In genomic region chr14:121191739-121192138, GRCm38 (mm10) we compare ENCODE assay signal across 9 mouse cellular contexts.
DNase-seq lines count a peak whose midpoint lies in the region; ATAC-seq and TF ChIP-seq lines count a peak whose summit lies in the region.
"Had no signal": no experiment of that assay in that cellular context is flagged by ENCODE, and none has a peak within 500 bp of the region (broad histone marks: within the 10 kb centered on the region; RNA-seq: fewer than 3 reads in every experiment).

No protein-coding gene starts in this region.

- 73% methylated on average over 13 of the region's 13 CpGs for WGBS in embryonic facial prominence, embryonic 11.5 days
- WGBS in embryonic facial prominence, embryonic 10.5 days: 82% methylated on average over 13 of the region's 13 CpGs
- 48% methylated on average over 13 of the region's 13 CpGs for WGBS in intestine, postnatal 0 days
- 16% methylated on average over 13 of the region's 13 CpGs for WGBS in olfactory bulb, adult 2 months

- no peak overlapping the region for H3K9ac ChIP-seq in embryonic facial prominence, embryonic 11.5 days (replicated peaks; ENCODE audit: low read length)
- no peak overlapping the region for H3K9ac ChIP-seq in intestine, postnatal 0 days (ENCODE audit: low read depth, low read length)
- H3K9ac ChIP-seq: liver, embryonic 13.5 days had no signal

- no peak for DNase-seq in embryonic facial prominence, embryonic 11.5 days (ENCODE audit: low spot score)
- no peak for DNase-seq in embryonic facial prominence, embryonic 10.5 days (ENCODE audit: low spot score)
- peak; percentile 52 to 71 for DNase-seq in right cerebral cortex, postnatal 10 days (ENCODE audit: low spot score in 2 of 2)
- no peak for DNase-seq in right cerebral cortex, postnatal 4 days
- DNase-seq in embryo, embryonic 10 days (ENCODE audit: low spot score): no peak
- DNase-seq in spleen, adult 18-20 months: no peak
- DNase-seq: liver, embryonic 13.5 days had no signal

- no peak overlapping the region for H3K4me3 ChIP-seq in embryonic facial prominence, embryonic 11.5 days (ENCODE audit: low read depth, low read length)
- H3K4me3 ChIP-seq in embryonic facial prominence, embryonic 10.5 days: no peak overlapping the region
- H3K4me3 ChIP-seq in intestine, postnatal 0 days (ENCODE audit: low read depth, low read length): no peak overlapping the region
- H3K4me3 ChIP-seq in olfactory bulb, adult 2 months (ENCODE audit: insufficient read depth, low read depth, low read length): no peak overlapping the region
- H3K4me3 ChIP-seq: liver, embryonic 13.5 days had no signal

- no peaks in the 10 kb centered on the region for H3K27me3 ChIP-seq in embryonic facial prominence, embryonic 11.5 days (ENCODE audit: control insufficient read depth, insufficient read depth, low read length)
- H3K27me3 ChIP-seq in embryonic facial prominence, embryonic 10.5 days (replicated peaks; ENCODE audit: low read depth, poor library complexity, severe bottlenecking): no peaks in the 10 kb centered on the region
- H3K27me3 ChIP-seq in intestine, postnatal 0 days (replicated peaks; ENCODE audit: control insufficient read depth, insufficient read depth, low read length): no peaks in the 10 kb centered on the region
- H3K27me3 ChIP-seq: liver, embryonic 13.5 days had no signal

- peak; percentile 40 for TF ChIP-seq CTCF in intestine, postnatal 0 days (IDR thresholded peaks at IDR 0.05; ENCODE audit: low read depth)
- TF ChIP-seq CTCF in olfactory bulb, adult 2 months (IDR thresholded peaks at IDR 0.05; ENCODE audit: insufficient read depth, low read depth, low read length): no peak

- H3K4me2 ChIP-seq in embryonic facial prominence, embryonic 11.5 days (ENCODE audit: low read depth, low read length): no peak overlapping the region
- no peak overlapping the region for H3K4me2 ChIP-seq in intestine, postnatal 0 days (replicated peaks; ENCODE audit: low read depth)
- H3K4me2 ChIP-seq: liver, embryonic 13.5 days had no signal

- TF ChIP-seq POLR2A in olfactory bulb, adult 2 months (IDR thresholded peaks at IDR 0.05; ENCODE audit: insufficient read depth, low read depth, low read length): no peak

- ATAC-seq in embryonic facial prominence, embryonic 11.5 days (replicated peaks; ENCODE audit: insufficient number of reproducible peaks, low FRiP score, low TSS enrichment, low read depth): no peak
- ATAC-seq in intestine, postnatal 0 days: no peak

- H3K36me3 ChIP-seq in embryonic facial prominence, embryonic 11.5 days (replicated peaks; ENCODE audit: control insufficient read depth, insufficient read depth, low read depth, low read length): no peaks in the 10 kb centered on the region
- H3K36me3 ChIP-seq in embryonic facial prominence, embryonic 10.5 days (replicated peaks): peaks cover 64% of the 10 kb centered on the region
- no peaks in the 10 kb centered on the region for H3K36me3 ChIP-seq in intestine, postnatal 0 days (ENCODE audit: control insufficient read depth, insufficient read depth)
- H3K36me3 ChIP-seq: liver, embryonic 13.5 days had no signal

- no peaks in the 10 kb centered on the region for H3K4me1 ChIP-seq in embryonic facial prominence, embryonic 11.5 days (ENCODE audit: control insufficient read depth, insufficient read depth, low read length)
- H3K4me1 ChIP-seq in embryonic facial prominence, embryonic 10.5 days: 0 out of 2 replicates have a peak, but pooled peaks cover 4% of the 10 kb centered on the region
- H3K4me1 ChIP-seq in intestine, postnatal 0 days (replicated peaks; ENCODE audit: control insufficient read depth, insufficient read depth, low read length): no peaks in the 10 kb centered on the region
- H3K4me1 ChIP-seq in olfactory bulb, adult 2 months (ENCODE audit: control insufficient read depth, insufficient read depth, low read length): peaks cover 16% of the 10 kb centered on the region

- no peaks in the 10 kb centered on the region; the same call in 1 of the 2 replicates for H3K9me3 ChIP-seq in embryonic facial prominence, embryonic 11.5 days (replicated peaks; ENCODE audit: control insufficient read depth, low read length)
- peaks cover 17% of the 10 kb centered on the region; the same call in 1 of the 2 replicates for H3K9me3 ChIP-seq in embryonic facial prominence, embryonic 10.5 days
- no peaks in the 10 kb centered on the region for H3K9me3 ChIP-seq in intestine, postnatal 0 days (ENCODE audit: control insufficient read depth)
- H3K9me3 ChIP-seq: liver, embryonic 13.5 days had no signal

- H3K27ac ChIP-seq in embryonic facial prominence, embryonic 11.5 days (replicated peaks; ENCODE audit: low read depth, low read length): peak overlapping the region; percentile 9; the same call in 1 of the 2 replicates
- no peak overlapping the region for H3K27ac ChIP-seq in embryonic facial prominence, embryonic 10.5 days (replicated peaks)
- no peak overlapping the region for H3K27ac ChIP-seq in intestine, postnatal 0 days (ENCODE audit: low read depth, low read length)
- peak overlapping the region; percentile 73 for H3K27ac ChIP-seq in olfactory bulb, adult 2 months (ENCODE audit: insufficient read depth, low read depth, low read length)

Comparison
In these comparisons a context has a peak if more than half of its experiments do, and no peak if none do; other contexts are left out.
1. DNase-seq: peak in right cerebral cortex, postnatal 10 days (2 of 2); none in embryonic facial prominence, embryonic 11.5 days (single experiment), embryonic facial prominence, embryonic 10.5 days (single experiment), right cerebral cortex, postnatal 4 days (single experiment), embryo, embryonic 10 days (single experiment) and spleen, adult 18-20 months (0 of 2).
2. H3K27ac ChIP-seq: peak in embryonic facial prominence, embryonic 11.5 days (single experiment) and olfactory bulb, adult 2 months (single experiment); none in embryonic facial prominence, embryonic 10.5 days (single experiment) and intestine, postnatal 0 days (single experiment).